Mouse (Mus musculus): ENCODE results near the gene Smyd3. TPM values are rescaled to one million over a fixed set of nuclear protein-coding genes. Genes with fewer than 3 reads are reported as not detected.

Gene Smyd3
- total and polyA plus RNA-seq, 3 experiments = 3.5 to 19.4 (median 17.1) TPM

DNA sequence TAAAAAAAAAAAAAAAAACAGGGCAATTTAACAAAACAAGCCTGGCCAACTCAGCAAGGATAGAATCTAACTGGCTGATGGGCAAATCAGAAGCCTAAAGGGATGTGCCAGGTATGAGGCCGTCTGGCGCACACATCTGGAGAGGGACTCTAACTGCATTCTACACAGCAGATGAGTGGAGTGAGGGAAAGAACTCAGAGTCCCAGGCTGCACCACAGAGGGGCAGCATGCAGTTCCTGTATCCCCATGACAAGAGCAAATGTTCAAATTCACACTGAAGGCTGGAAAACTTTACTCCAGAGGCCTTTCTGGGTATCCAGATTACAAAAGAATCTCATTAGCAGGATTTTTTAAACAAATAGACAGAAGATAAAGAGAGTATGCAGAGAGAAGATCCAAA is 366.6 kb downstream of the Smyd3 start:
- DNase-seq (ENCODE audit: low spot score) = no peak
- Histone ChIP-seq H3K36me3 (replicated peaks) (peaks cover 2% of the 10 kb centered on the region), H3K27me3 (ENCODE audit: insufficient read depth, low read length) (no peaks in the 10 kb centered on the region), H3K4me3 (ENCODE audit: low read depth, low read length) (no peak overlapping the region), H3K9me3 (replicated peaks) (0 out of 2 replicates have a peak, but pooled peaks cover 3% of the 10 kb centered on the region), H3K4me1 (ENCODE audit: insufficient read depth, low read depth, low read length) (peaks cover 22% of the 10 kb centered on the region)
- ATAC-seq (ENCODE audit: extremely low read depth, insufficient number of reproducible peaks, low FRiP score, poor library complexity, severe bottlenecking) = no peak
- TF ChIP-seq GATA2 (IDR thresholded peaks at IDR 0.05; ENCODE audit: borderline replicate concordance, low read depth, low read length) = no peak
- no peak for TF ChIP-seq GATA1 (IDR thresholded peaks at IDR 0.05; ENCODE audit: borderline replicate concordance, low read length)
- no peak for TF ChIP-seq POLR2AphosphoS5 (IDR thresholded peaks at IDR 0.05; ENCODE audit: insufficient replicate concordance, low read depth, low read length)
- no peak for TF ChIP-seq CTCF (IDR thresholded peaks at IDR 0.05; ENCODE audit: low read depth, low read length)
- TF ChIP-seq TAL1 (conservative IDR thresholded peaks at IDR 0.05; ENCODE audit: low read depth, low read length) = no peak

DNA sequence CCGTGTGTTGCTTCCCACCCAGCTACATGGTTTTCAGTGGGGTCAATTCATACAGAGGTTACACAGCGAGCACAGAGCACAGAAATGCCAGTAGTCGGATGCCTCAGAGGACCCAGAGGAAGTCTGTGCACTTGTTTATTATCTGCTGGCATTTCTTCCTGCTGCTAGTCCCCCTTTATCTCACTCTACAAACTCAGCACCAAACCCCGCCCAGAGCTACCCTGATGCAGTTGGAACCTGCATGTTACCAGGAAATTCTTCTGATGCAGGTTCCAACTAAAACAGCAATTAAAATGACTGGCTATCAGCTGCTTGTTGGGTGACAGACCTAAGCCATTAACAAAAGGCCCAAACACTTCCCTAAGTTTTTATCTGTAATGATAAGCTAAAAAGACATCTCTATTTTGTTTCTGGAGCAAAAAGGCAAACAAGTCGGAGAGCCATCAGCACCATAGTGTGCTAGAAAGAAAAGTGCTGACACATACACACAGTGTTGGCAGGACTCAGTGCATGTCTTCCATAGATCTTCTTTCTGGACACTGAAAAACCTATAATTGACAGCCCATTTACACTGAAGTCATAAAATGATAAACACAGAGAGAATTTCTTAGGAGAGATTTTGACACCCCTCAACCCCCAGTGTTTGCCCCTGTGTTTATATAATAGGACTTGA is 368.2 kb downstream of the Smyd3 start:
- Histone ChIP-seq H3K9me3 (replicated peaks) (no peaks in the 10 kb centered on the region), H3K27me3 (ENCODE audit: insufficient read depth, low read length) (no peaks in the 10 kb centered on the region), H3K4me3 (ENCODE audit: low read depth, low read length) (no peak overlapping the region), H3K36me3 (replicated peaks) (no peaks in the 10 kb centered on the region), H3K4me1 (ENCODE audit: insufficient read depth, low read depth, low read length) (peaks cover 22% of the 10 kb centered on the region)
- peak; percentile 5 for DNase-seq (ENCODE audit: low spot score)
- TF ChIP-seq GATA1 (IDR thresholded peaks at IDR 0.05; ENCODE audit: borderline replicate concordance, low read length) (no peak), POLR2AphosphoS5 (IDR thresholded peaks at IDR 0.05; ENCODE audit: insufficient replicate concordance, low read depth, low read length) (no peak), TAL1 (conservative IDR thresholded peaks at IDR 0.05; ENCODE audit: low read depth, low read length) (no peak), GATA2 (IDR thresholded peaks at IDR 0.05; ENCODE audit: borderline replicate concordance, low read depth, low read length) (no peak), CTCF (IDR thresholded peaks at IDR 0.05; ENCODE audit: low read depth, low read length) (no peak)
- ATAC-seq (ENCODE audit: extremely low read depth, insufficient number of reproducible peaks, low FRiP score, poor library complexity, severe bottlenecking) = peak; percentile 76

DNA sequence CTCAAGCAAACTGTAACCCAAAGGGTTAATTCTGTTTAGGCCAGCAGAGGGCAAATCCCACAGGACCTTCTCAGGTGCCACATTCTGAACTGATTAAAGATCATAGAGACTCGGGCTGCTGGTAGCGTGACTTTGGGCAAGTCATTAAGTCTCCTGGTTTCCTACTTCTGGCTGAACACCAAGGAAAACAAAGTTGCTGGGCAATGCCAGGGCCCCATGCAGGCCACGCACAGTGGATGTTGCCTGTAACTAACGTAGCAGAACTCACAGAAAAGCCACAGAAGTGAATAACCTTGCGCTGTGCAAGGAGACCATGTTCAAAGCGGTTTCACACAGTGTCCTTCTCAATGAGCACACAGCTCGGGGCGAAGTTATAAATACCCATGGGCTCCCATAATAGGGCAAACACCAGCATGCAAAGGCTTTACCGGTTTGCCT is 371.1 kb downstream of the Smyd3 start:
- Histone ChIP-seq H3K4me3 (ENCODE audit: low read depth, low read length) (no peak overlapping the region), H3K27me3 (ENCODE audit: insufficient read depth, low read length) (no peaks in the 10 kb centered on the region), H3K9me3 (replicated peaks) (no peaks in the 10 kb centered on the region), H3K4me1 (ENCODE audit: insufficient read depth, low read depth, low read length) (peaks cover 14% of the 10 kb centered on the region), H3K36me3 (replicated peaks) (no peaks in the 10 kb centered on the region)
- no peak for TF ChIP-seq GATA2 (IDR thresholded peaks at IDR 0.05; ENCODE audit: borderline replicate concordance, low read depth, low read length)
- no peak for TF ChIP-seq POLR2AphosphoS5 (IDR thresholded peaks at IDR 0.05; ENCODE audit: insufficient replicate concordance, low read depth, low read length)
- TF ChIP-seq GATA1 (IDR thresholded peaks at IDR 0.05; ENCODE audit: borderline replicate concordance, low read length) = no peak
- TF ChIP-seq CTCF (IDR thresholded peaks at IDR 0.05; ENCODE audit: low read depth, low read length) = no peak
- no peak for TF ChIP-seq TAL1 (conservative IDR thresholded peaks at IDR 0.05; ENCODE audit: low read depth, low read length)
- DNase-seq (ENCODE audit: low spot score) = no peak
- no peak for ATAC-seq (ENCODE audit: extremely low read depth, insufficient number of reproducible peaks, low FRiP score, poor library complexity, severe bottlenecking)

DNA sequence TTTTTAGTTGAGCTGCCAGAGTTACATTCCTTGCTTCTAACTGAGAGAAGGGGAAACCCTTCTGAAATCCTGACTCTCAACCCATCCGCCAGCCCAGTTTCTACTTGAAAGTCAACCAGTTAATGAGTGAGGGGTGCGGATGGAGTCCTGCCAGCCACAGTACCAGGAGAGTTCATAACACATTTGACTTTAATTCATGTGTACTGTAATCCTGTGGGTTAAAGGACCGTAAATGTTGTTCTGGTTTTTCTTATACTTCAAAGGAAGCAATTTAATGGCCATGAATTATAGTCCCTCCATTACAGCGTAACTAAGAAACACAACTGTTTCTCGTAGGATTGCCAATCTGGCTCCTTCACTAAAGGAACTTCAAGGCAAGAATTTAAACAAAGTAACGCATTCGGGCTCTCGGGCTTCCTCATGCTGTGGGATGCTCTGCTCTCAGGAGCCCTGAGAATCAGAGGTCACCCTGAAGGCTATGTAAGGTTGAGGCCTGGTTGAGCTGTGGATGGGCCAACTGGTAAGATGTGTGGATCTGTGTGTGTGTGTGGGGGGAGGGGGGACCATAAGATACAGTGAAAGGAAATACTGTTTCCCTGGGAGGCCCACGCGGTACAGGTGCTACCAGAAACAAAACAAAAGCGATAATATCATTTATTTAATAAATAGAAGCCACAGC is 374.5 kb downstream of the Smyd3 start:
- no peak overlapping the region for H3K4me3 ChIP-seq (ENCODE audit: low read depth, low read length)
- no peak for DNase-seq (ENCODE audit: low spot score)
- H3K9me3 ChIP-seq (replicated peaks) = no peaks in the 10 kb centered on the region
- H3K4me1 ChIP-seq (ENCODE audit: insufficient read depth, low read depth, low read length) = peaks cover 7% of the 10 kb centered on the region
- no peaks in the 10 kb centered on the region for H3K36me3 ChIP-seq (replicated peaks)
- no peak for ATAC-seq (ENCODE audit: extremely low read depth, insufficient number of reproducible peaks, low FRiP score, poor library complexity, severe bottlenecking)
- TF ChIP-seq GATA1 (IDR thresholded peaks at IDR 0.05; ENCODE audit: borderline replicate concordance, low read length) (no peak), GATA2 (IDR thresholded peaks at IDR 0.05; ENCODE audit: borderline replicate concordance, low read depth, low read length) (no peak)
- no peaks in the 10 kb centered on the region for H3K27me3 ChIP-seq (ENCODE audit: insufficient read depth, low read length)

DNA sequence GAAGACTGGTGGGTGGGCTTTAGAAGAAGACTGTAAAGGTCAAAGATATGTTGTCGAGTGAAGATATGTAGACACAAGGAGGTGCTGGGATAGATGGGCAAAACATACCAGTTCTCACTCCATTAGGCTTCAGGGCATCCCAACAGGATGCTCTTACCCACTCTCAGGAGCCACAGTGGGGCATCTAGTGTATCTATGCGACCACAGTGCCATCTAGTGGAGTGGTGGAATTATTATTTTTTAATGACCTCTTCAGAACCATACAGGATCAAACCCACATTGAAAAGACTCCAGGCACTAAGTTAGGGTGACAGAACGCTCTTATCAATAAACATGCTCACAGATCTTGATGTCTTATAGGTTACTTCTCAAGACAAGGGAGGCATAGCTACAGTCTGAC is 375.7 kb downstream of the Smyd3 start:
- H3K4me1 ChIP-seq (ENCODE audit: insufficient read depth, low read depth, low read length) = peaks cover 7% of the 10 kb centered on the region
- no peaks in the 10 kb centered on the region for H3K27me3 ChIP-seq (ENCODE audit: insufficient read depth, low read length)
- ATAC-seq (ENCODE audit: extremely low read depth, insufficient number of reproducible peaks, low FRiP score, poor library complexity, severe bottlenecking) (peak; percentile 49), DNase-seq (ENCODE audit: low spot score) (peak; percentile 26)
- no peak overlapping the region for H3K4me3 ChIP-seq (ENCODE audit: low read depth, low read length)
- TF ChIP-seq CTCF (IDR thresholded peaks at IDR 0.05; ENCODE audit: low read depth, low read length) (no peak), POLR2AphosphoS5 (IDR thresholded peaks at IDR 0.05; ENCODE audit: insufficient replicate concordance, low read depth, low read length) (no peak), GATA2 (IDR thresholded peaks at IDR 0.05; ENCODE audit: borderline replicate concordance, low read depth, low read length) (no peak), TAL1 (conservative IDR thresholded peaks at IDR 0.05; ENCODE audit: low read depth, low read length) (no peak)
- H3K9me3 ChIP-seq (replicated peaks) = no peaks in the 10 kb centered on the region; the same call in 1 of the 2 replicates
- H3K36me3 ChIP-seq (replicated peaks) = no peaks in the 10 kb centered on the region

DNA sequence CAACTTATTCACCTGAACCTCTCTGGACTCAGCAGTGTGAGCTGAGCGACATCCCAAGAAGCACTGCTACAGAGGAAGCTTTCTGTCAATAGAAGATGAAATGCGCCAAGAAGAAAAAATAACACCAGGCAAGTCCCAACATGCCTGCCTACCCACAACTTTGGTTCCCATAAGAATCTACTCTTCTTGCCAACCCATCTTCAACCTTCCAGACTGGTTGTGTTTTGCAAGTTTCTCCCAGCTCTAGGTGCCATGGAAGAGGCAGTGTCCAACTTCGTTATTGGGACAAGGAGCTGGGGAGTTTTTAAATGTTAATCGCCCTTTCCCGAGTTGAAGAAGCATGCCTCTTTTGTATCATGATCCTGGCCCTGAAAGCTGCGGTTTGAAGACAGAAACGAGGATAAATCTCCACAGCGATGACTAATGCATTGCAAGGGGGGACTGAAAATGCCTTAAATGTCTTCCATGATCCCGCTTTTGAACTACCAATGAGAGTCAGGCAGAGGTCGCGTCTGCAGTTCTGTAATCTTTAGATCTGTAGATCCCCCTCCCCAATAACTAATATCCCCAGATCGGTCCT is 376.7 kb downstream of the Smyd3 start:
- DNase-seq (ENCODE audit: low spot score) (no peak), ATAC-seq (ENCODE audit: extremely low read depth, insufficient number of reproducible peaks, low FRiP score, poor library complexity, severe bottlenecking) (no peak)
- Histone ChIP-seq H3K9me3 (replicated peaks) (no peaks in the 10 kb centered on the region; the same call in 1 of the 2 replicates), H3K27me3 (ENCODE audit: insufficient read depth, low read length) (no peaks in the 10 kb centered on the region), H3K4me1 (ENCODE audit: insufficient read depth, low read depth, low read length) (peaks cover 7% of the 10 kb centered on the region), H3K36me3 (replicated peaks) (no peaks in the 10 kb centered on the region), H3K4me3 (ENCODE audit: low read depth, low read length) (no peak overlapping the region)
- TF ChIP-seq POLR2AphosphoS5 (IDR thresholded peaks at IDR 0.05; ENCODE audit: insufficient replicate concordance, low read depth, low read length) (no peak), GATA1 (IDR thresholded peaks at IDR 0.05; ENCODE audit: borderline replicate concordance, low read length) (no peak), TAL1 (conservative IDR thresholded peaks at IDR 0.05; ENCODE audit: low read depth, low read length) (no peak), GATA2 (IDR thresholded peaks at IDR 0.05; ENCODE audit: borderline replicate concordance, low read depth, low read length) (no peak), CTCF (IDR thresholded peaks at IDR 0.05; ENCODE audit: low read depth, low read length) (no peak)

Measured in G1E (cell line).